Mouse (Mus musculus) monocyte, adult 5-6 weeks (primary cell): ENCODE measurements around the gene Smcp. TPM values are rescaled to one million over a fixed set of nuclear protein-coding genes. Genes with fewer than 3 reads are reported as not detected.

ENCODE experiments used
- ATAC-seq: fragments of 153-309, 156-312 bp; replicated peaks from 2 replicates; pipeline ENCODE4 v1.8.0; 2017; ENCODE audit warnings: mild to moderate bottlenecking; ENCODE audit not compliant: low TSS enrichment, insufficient number of reproducible peaks, severe bottlenecking, poor library complexity, low FRiP score
- total RNA-seq: library from RNA; stranded (forward); fragments of 200-1000, 200-491, 200-594 nt; gene quantifications from 3 replicates; pipeline ENCODE4 v1.2.3, GENCODE M21; 2017

Smcp gene
- total RNA-seq, 1 experiment from 2014 or later: not detected

DNA sequence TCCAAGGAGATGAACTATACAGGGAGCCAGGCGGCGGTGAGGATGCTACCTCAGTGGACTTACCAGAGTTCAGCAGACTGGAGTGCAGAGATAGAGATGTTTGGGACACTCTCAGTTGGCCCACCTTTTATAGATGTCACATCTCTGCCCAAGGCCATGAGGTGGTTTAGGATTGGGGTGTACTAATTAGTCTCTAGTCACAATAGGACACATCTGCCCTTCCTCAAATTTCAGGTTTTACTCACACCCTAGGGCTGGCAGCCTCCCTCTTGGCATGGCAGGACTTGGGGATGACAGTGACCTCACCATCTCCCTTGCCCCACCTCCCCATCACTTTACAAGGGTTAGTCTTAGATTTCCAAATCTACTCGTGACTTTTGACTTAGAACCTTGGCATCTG lies 54.4 kb downstream of the Smcp start, which contains the start of gene 2310046K23Rik:
TSS of gene 2310046K23Rik (minus strand) at position 101 of the 400 bp plus-strand sequence.
- no peak for ATAC-seq

Other genes with a start within 250 kb of the Smcp start
- not detected in 3 replicates for gene Sprr2d, start 249.9 kb downstream of the Smcp start, total RNA-seq
- not detected in 3 replicates for gene Sprr2e, start 236.9 kb downstream of the Smcp start, total RNA-seq
- gene Sprr2f, start 223.8 kb downstream of the Smcp start, total RNA-seq: not detected in 3 replicates
- gene Sprr2h, start 203.3 kb downstream of the Smcp start, total RNA-seq: not detected in 3 replicates
- not detected in 3 replicates for gene Sprr2i, start 181.0 kb downstream of the Smcp start, total RNA-seq
- not detected in 3 replicates for gene Sprr2j-ps, start 170.9 kb downstream of the Smcp start, total RNA-seq
- gene Gm9774, start 159.6 kb downstream of the Smcp start, total RNA-seq: 1.3 to 3.4 TPM (median 2.5 TPM) in 3 replicates
- gene Sprr2k, start 156.4 kb downstream of the Smcp start, total RNA-seq: not detected in 3 replicates
- not detected in 3 replicates for gene Sprr1b, start 150.2 kb downstream of the Smcp start, total RNA-seq
- not detected in 3 replicates for gene Sprr3, start 130.3 kb downstream of the Smcp start, total RNA-seq
- not detected in 3 replicates for gene Sprr1a, start 103.1 kb downstream of the Smcp start, total RNA-seq
- gene Sprr4, start 88.5 kb downstream of the Smcp start, total RNA-seq: not detected in 3 replicates
- gene 2310046K23Rik, start 54.5 kb downstream of the Smcp start, total RNA-seq: not detected in 3 replicates
- gene Ivl, start 15.3 kb downstream of the Smcp start, total RNA-seq: not detected in 3 replicates
- not detected in 3 replicates for gene 2210017I01Rik, start 18.5 kb upstream of the Smcp start, total RNA-seq
- not detected in 3 replicates for gene Lce6a, start 32.7 kb upstream of the Smcp start, total RNA-seq
- not detected in 3 replicates for gene Lce1a1, start 59.3 kb upstream of the Smcp start, total RNA-seq
- not detected in 3 replicates for gene Lce1b, start 67.9 kb upstream of the Smcp start, total RNA-seq
- gene Lce1a2, start 81.3 kb upstream of the Smcp start, total RNA-seq: not detected in 3 replicates
- not detected in 3 replicates for gene Lce1c, start 90.2 kb upstream of the Smcp start, total RNA-seq
- not detected in 3 replicates for gene Lce1d, start 98.2 kb upstream of the Smcp start, total RNA-seq
- gene Lce1e, start 120.1 kb upstream of the Smcp start, total RNA-seq: not detected in 3 replicates
- not detected in 3 replicates for gene Lce1f, start 131.4 kb upstream of the Smcp start, total RNA-seq
- gene Gm38119, start 150.1 kb upstream of the Smcp start, total RNA-seq: not detected in 3 replicates
- not detected in 3 replicates for gene Lce1g, start 163.3 kb upstream of the Smcp start, total RNA-seq
- gene Lce1h, start 176.1 kb upstream of the Smcp start, total RNA-seq: not detected in 3 replicates
- gene Lce1i, start 189.9 kb upstream of the Smcp start, total RNA-seq: not detected in 3 replicates
- gene Lce1j, start 201.5 kb upstream of the Smcp start, total RNA-seq: not detected in 3 replicates
- not detected in 3 replicates for gene Lce1k, start 218.9 kb upstream of the Smcp start, total RNA-seq
- not detected in 3 replicates for gene Kprp, start 238.2 kb upstream of the Smcp start, total RNA-seq